Mouse (Mus musculus) kidney, postnatal 14 days (tissue): ENCODE results near the gene Metap2.

ENCODE experiments used
- DNase-seq: peaks from one replicate; pipeline ENCODE4 v3.0.0; 2022; ENCODE audit warnings: mixed read lengths

Gene Metap2

GRCm38 (mm10) chr10:93897043-93897646 lies at the start of gene Metap2:
Gene Metap2 (minus strand): TSS chr10:93897093.
- no peak for DNase-seq

- DNase-seq = no peak
Observed at GRCm38 (mm10) chr10:93945843-93946499, 49.1 kb upstream of the Metap2 start.

- peak; percentile 58 for DNase-seq
Observed at GRCm38 (mm10) chr10:93945364-93945763, 48.5 kb upstream of the Metap2 start.

GRCm38 (mm10) chr10:93944241-93944640 lies 47.3 kb upstream of the Metap2 start:
- peak; percentile 37 for DNase-seq

GRCm38 (mm10) chr10:93940279-93940678 lies 43.4 kb upstream of the Metap2 start:
- DNase-seq = no peak

- DNase-seq = no peak
Observed at GRCm38 (mm10) chr10:93939676-93940075, 42.8 kb upstream of the Metap2 start.

- no peak for DNase-seq
Observed at GRCm38 (mm10) chr10:93938844-93939271, 42.0 kb upstream of the Metap2 start.

- DNase-seq = peak; percentile 18
Observed at GRCm38 (mm10) chr10:93933980-93934379, 37.1 kb upstream of the Metap2 start.

GRCm38 (mm10) chr10:93932861-93933260 lies 36.0 kb upstream of the Metap2 start:
- DNase-seq = no peak

GRCm38 (mm10) chr10:93932020-93932419 lies 35.1 kb upstream of the Metap2 start:
- DNase-seq = no peak

GRCm38 (mm10) chr10:93931431-93931830 lies 34.5 kb upstream of the Metap2 start:
- no peak for DNase-seq

GRCm38 (mm10) chr10:93930236-93930824 lies 33.4 kb upstream of the Metap2 start:
- DNase-seq = no peak

- DNase-seq = no peak
Observed at GRCm38 (mm10) chr10:93924666-93925065, 27.8 kb upstream of the Metap2 start.

- no peak for DNase-seq
Observed at GRCm38 (mm10) chr10:93921160-93921559, 24.3 kb upstream of the Metap2 start.

- peak; percentile 69 for DNase-seq
Observed at GRCm38 (mm10) chr10:93919227-93919626, 22.3 kb upstream of the Metap2 start.

- DNase-seq = peak; percentile 73
Observed at GRCm38 (mm10) chr10:93918701-93919100, 21.8 kb upstream of the Metap2 start.

GRCm38 (mm10) chr10:93918087-93918486 lies 21.2 kb upstream of the Metap2 start:
- DNase-seq = no peak

GRCm38 (mm10) chr10:93916778-93917177 lies 19.9 kb upstream of the Metap2 start:
- no peak for DNase-seq

GRCm38 (mm10) chr10:93915531-93916275 lies 18.8 kb upstream of the Metap2 start:
- DNase-seq = no peak

- no peak for DNase-seq
Observed at GRCm38 (mm10) chr10:93913525-93913924, 16.6 kb upstream of the Metap2 start.

GRCm38 (mm10) chr10:93912917-93913316 lies 16.0 kb upstream of the Metap2 start:
- no peak for DNase-seq

GRCm38 (mm10) chr10:93912136-93912855 lies 15.4 kb upstream of the Metap2 start:
- DNase-seq = no peak

GRCm38 (mm10) chr10:93911326-93911725 lies 14.4 kb upstream of the Metap2 start:
- DNase-seq = no peak
